Mouse (Mus musculus) testis, adult 2 months (tissue): ENCODE results near the gene Cnih1.

Experiments
- CTCF ChIP-seq: fragments of 200-500 bp; IDR thresholded peaks from 2 replicates; pipeline ENCODE4 v1.5.1; 2012; ENCODE audit warnings: low read depth, mild to moderate bottlenecking, inconsistent platforms, low read length, moderate library complexity; ENCODE audit not compliant: control insufficient read depth, insufficient read depth, insufficient replicate concordance
- POLR2A ChIP-seq: fragments of 200-500 bp; IDR thresholded peaks from 2 replicates; pipeline ENCODE4 v1.6.1; 2012; ENCODE audit warnings: low read depth, mild to moderate bottlenecking, inconsistent platforms, low read length, moderate library complexity; ENCODE audit not compliant: control insufficient read depth

- TF ChIP-seq CTCF, result no peak
- no peak for TF ChIP-seq POLR2A
Measured at GRCm38 (mm10) chr14:46755851-46756250, 32.4 kb downstream of the Cnih1 start.
